Mouse (Mus musculus): ENCODE measurements around the gene Ptprs. TPM values are rescaled to one million over a fixed set of nuclear protein-coding genes. Genes with fewer than 3 reads are reported as not detected.

Ptprs gene
- total and polyA plus RNA-seq, 3 experiments = 41.7 to 91.1 (median 47.5) TPM

DNA sequence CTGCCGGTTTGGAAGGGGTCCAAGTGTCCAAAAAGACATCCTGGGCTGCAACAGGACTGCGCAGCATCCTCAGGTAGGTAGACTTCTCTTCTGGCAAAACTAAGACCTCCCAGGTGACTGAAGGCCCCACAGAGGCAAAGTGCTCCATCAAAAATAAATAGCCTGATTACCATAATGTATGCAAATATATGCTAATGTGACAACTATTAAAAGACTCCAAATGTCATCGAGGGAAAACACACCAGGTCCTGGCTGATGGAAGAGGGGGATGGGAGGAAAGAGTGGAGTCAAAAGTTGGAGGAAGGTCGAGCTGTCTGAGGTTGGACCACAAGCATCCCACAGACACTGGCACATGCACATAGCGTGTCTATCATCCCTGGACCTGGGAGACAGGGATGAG, 22.9 kb upstream of the Ptprs start:
- no peak overlapping the region for H3K9ac ChIP-seq (ENCODE audit: low read depth, low read length)
- WGBS = 67% methylated on average over 5 of the region's 5 CpGs
- no peaks in the 10 kb centered on the region for H3K36me3 ChIP-seq (ENCODE audit: control insufficient read depth, insufficient read depth, low read length)
- no peak for TF ChIP-seq CTCF (IDR thresholded peaks at IDR 0.05)
- no peak for TF ChIP-seq POLR2A (IDR thresholded peaks at IDR 0.05; ENCODE audit: insufficient read depth, low read depth, low read length)
- no peak for TF ChIP-seq EP300 (IDR thresholded peaks at IDR 0.05; ENCODE audit: insufficient read depth, low read depth, low read length)
- H3K79me2 ChIP-seq (replicated peaks; ENCODE audit: control insufficient read depth, insufficient read depth, low read length) = no peaks in the 10 kb centered on the region
- no peak for DNase-seq
- H3K4me3 ChIP-seq = no peak overlapping the region
- H3K27me3 ChIP-seq (ENCODE audit: control insufficient read depth, insufficient read depth, low read length) = no peaks in the 10 kb centered on the region
- intact Hi-C loops (cut with DNase I) = no loop called here
- H3K27ac ChIP-seq = no peak overlapping the region
- no peaks in the 10 kb centered on the region for H3K4me1 ChIP-seq (ENCODE audit: control insufficient read depth, insufficient read depth, low read length)

- Histone ChIP-seq H3K27ac (no peak overlapping the region), H3K9ac (ENCODE audit: low read depth, low read length) (no peak overlapping the region), H3K36me3 (ENCODE audit: control insufficient read depth, insufficient read depth, low read length) (no peaks in the 10 kb centered on the region), H3K79me2 (replicated peaks; ENCODE audit: control insufficient read depth, insufficient read depth, low read length) (no peaks in the 10 kb centered on the region), H3K4me3 (no peak overlapping the region), H3K4me1 (ENCODE audit: control insufficient read depth, insufficient read depth, low read length) (no peaks in the 10 kb centered on the region), H3K27me3 (ENCODE audit: control insufficient read depth, insufficient read depth, low read length) (no peaks in the 10 kb centered on the region)
- no peak for DNase-seq
- TF ChIP-seq POLR2A (IDR thresholded peaks at IDR 0.05; ENCODE audit: insufficient read depth, low read depth, low read length) (no peak), EP300 (IDR thresholded peaks at IDR 0.05; ENCODE audit: insufficient read depth, low read depth, low read length) (no peak), CTCF (IDR thresholded peaks at IDR 0.05) (no peak)
- 55% methylated on average over 2 of the region's 2 CpGs for WGBS
- intact Hi-C loops (cut with DNase I) = no loop called here
These were observed 18.2 kb upstream of the Ptprs start for GRCm38 (mm10) chr17:56494480-56494879.

DNA sequence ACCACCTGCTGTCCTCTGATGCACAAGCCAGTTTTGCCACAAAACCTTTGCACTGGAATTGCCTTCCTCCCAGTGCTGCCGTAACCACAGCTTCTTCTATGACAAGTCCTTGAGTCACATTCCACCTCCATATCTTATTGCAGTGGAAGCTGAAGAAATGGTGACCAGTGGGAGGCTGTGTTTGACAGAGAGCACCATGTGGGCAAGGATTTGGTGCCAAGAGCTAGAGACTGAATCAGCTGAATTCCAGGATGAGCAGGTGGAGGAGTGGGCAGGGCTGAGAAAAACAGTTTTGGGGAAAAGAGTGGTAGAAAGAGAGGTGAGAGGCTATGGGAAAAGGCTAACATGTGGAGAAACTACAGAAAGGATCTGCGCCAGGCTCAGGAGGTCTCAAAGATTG, 17.6 kb upstream of the Ptprs start:
- no peak for DNase-seq
- Histone ChIP-seq H3K4me3 (no peak overlapping the region), H3K27me3 (ENCODE audit: control insufficient read depth, insufficient read depth, low read length) (no peaks in the 10 kb centered on the region), H3K4me1 (ENCODE audit: control insufficient read depth, insufficient read depth, low read length) (no peaks in the 10 kb centered on the region), H3K9ac (ENCODE audit: low read depth, low read length) (no peak overlapping the region), H3K36me3 (ENCODE audit: control insufficient read depth, insufficient read depth, low read length) (no peaks in the 10 kb centered on the region), H3K27ac (no peak overlapping the region), H3K79me2 (replicated peaks; ENCODE audit: control insufficient read depth, insufficient read depth, low read length) (no peaks in the 10 kb centered on the region)
- intact Hi-C loops (cut with DNase I) = no loop called here
- WGBS = 89% methylated on average over 2 of the region's 2 CpGs
- TF ChIP-seq POLR2A (IDR thresholded peaks at IDR 0.05; ENCODE audit: insufficient read depth, low read depth, low read length) (no peak), CTCF (IDR thresholded peaks at IDR 0.05) (no peak), EP300 (IDR thresholded peaks at IDR 0.05; ENCODE audit: insufficient read depth, low read depth, low read length) (no peak)

- Histone ChIP-seq H3K4me1 (ENCODE audit: control insufficient read depth, insufficient read depth, low read length) (no peaks in the 10 kb centered on the region), H3K27me3 (ENCODE audit: control insufficient read depth, insufficient read depth, low read length) (no peaks in the 10 kb centered on the region), H3K9ac (ENCODE audit: low read depth, low read length) (no peak overlapping the region), H3K36me3 (ENCODE audit: control insufficient read depth, insufficient read depth, low read length) (no peaks in the 10 kb centered on the region), H3K79me2 (replicated peaks; ENCODE audit: control insufficient read depth, insufficient read depth, low read length) (no peaks in the 10 kb centered on the region), H3K4me3 (no peak overlapping the region), H3K27ac (no peak overlapping the region)
- no peak for TF ChIP-seq EP300 (IDR thresholded peaks at IDR 0.05; ENCODE audit: insufficient read depth, low read depth, low read length)
- TF ChIP-seq POLR2A (IDR thresholded peaks at IDR 0.05; ENCODE audit: insufficient read depth, low read depth, low read length) = no peak
- TF ChIP-seq CTCF (IDR thresholded peaks at IDR 0.05) = no peak
- WGBS = 82% methylated on average over 7 of the region's 7 CpGs
- intact Hi-C loops (cut with DNase I) = no loop called here
- no peak for DNase-seq
These were observed 14.3 kb upstream of the Ptprs start for GRCm38 (mm10) chr17:56490438-56491152.

DNA sequence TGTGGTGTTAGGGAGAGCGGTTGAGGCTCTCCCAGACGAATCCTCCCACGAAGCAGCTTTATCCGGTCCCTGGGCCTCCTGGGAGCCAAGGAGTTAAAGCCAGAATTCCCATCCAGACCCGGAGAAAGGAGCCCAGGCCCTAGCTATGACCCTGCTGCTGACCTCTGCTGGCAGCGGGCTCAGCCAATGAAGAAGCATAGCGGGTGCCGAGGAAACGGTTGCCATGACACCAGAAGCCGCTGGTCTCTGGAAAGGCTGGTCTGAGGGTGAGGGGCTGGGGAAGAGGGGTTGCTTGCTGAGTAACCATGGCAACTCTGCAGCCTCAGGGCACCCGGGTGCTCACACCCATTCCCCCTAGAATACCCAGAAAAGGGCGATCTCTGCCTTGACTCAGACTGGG, 11.7 kb upstream of the Ptprs start:
- H3K36me3 ChIP-seq (ENCODE audit: control insufficient read depth, insufficient read depth, low read length) = no peaks in the 10 kb centered on the region
- intact Hi-C loops (cut with DNase I) = no loop called here
- 19% methylated on average over 12 of the region's 12 CpGs for WGBS
- no peak overlapping the region for H3K4me3 ChIP-seq
- H3K27ac ChIP-seq = no peak overlapping the region
- TF ChIP-seq EP300 (IDR thresholded peaks at IDR 0.05; ENCODE audit: insufficient read depth, low read depth, low read length) = no peak
- TF ChIP-seq POLR2A (IDR thresholded peaks at IDR 0.05; ENCODE audit: insufficient read depth, low read depth, low read length) = no peak
- no peak for TF ChIP-seq CTCF (IDR thresholded peaks at IDR 0.05)
- H3K79me2 ChIP-seq (replicated peaks; ENCODE audit: control insufficient read depth, insufficient read depth, low read length) = no peaks in the 10 kb centered on the region
- no peak for DNase-seq
- no peaks in the 10 kb centered on the region for H3K27me3 ChIP-seq (ENCODE audit: control insufficient read depth, insufficient read depth, low read length)
- H3K4me1 ChIP-seq (ENCODE audit: control insufficient read depth, insufficient read depth, low read length) = no peaks in the 10 kb centered on the region
- no peak overlapping the region for H3K9ac ChIP-seq (ENCODE audit: low read depth, low read length)

- no peaks in the 10 kb centered on the region for H3K27me3 ChIP-seq (ENCODE audit: control insufficient read depth, insufficient read depth, low read length)
- no peak overlapping the region for H3K27ac ChIP-seq
- 11% methylated on average over 15 of the region's 16 CpGs for WGBS
- intact Hi-C loops (cut with DNase I) = no loop called here
- H3K4me3 ChIP-seq = no peak overlapping the region
- no peaks in the 10 kb centered on the region for H3K36me3 ChIP-seq (ENCODE audit: control insufficient read depth, insufficient read depth, low read length)
- no peak overlapping the region for H3K9ac ChIP-seq (ENCODE audit: low read depth, low read length)
- peak; percentile 52 for TF ChIP-seq CTCF (IDR thresholded peaks at IDR 0.05)
- TF ChIP-seq EP300 (IDR thresholded peaks at IDR 0.05; ENCODE audit: insufficient read depth, low read depth, low read length) = no peak
- no peaks in the 10 kb centered on the region for H3K79me2 ChIP-seq (replicated peaks; ENCODE audit: control insufficient read depth, insufficient read depth, low read length)
- DNase-seq = peak; percentile 33 to 34
- H3K4me1 ChIP-seq (ENCODE audit: control insufficient read depth, insufficient read depth, low read length) = no peaks in the 10 kb centered on the region
These were observed 11.2 kb upstream of the Ptprs start for GRCm38 (mm10) chr17:56487441-56487888.

All from heart, adult 2 months (tissue).